Mouse (Mus musculus) ES-Bruce4 (cell line): ENCODE results near the gene Sgk2. TPM values are rescaled to one million over a fixed set of nuclear protein-coding genes. Genes with fewer than 3 reads are reported as not detected.

Experiments used
- H3K27ac ChIP-seq: 2 replicates; pipeline ENCODE4 v1.5.1; 2012; ENCODE audit warnings: low read length, inconsistent platforms; ENCODE audit not compliant: insufficient read depth
- H3K27me3 ChIP-seq: 2 replicates; pipeline ENCODE4 v1.6.1; 2012; ENCODE audit warnings: mild to moderate bottlenecking, low read length, inconsistent platforms; ENCODE audit not compliant: control insufficient read depth, poor library complexity, insufficient read depth, severe bottlenecking
- H3K36me3 ChIP-seq: 2 replicates; pipeline ENCODE4 v1.6.1; 2012; ENCODE audit warnings: inconsistent platforms, mild to moderate bottlenecking, low read length, moderate library complexity; ENCODE audit not compliant: control insufficient read depth, poor library complexity, insufficient read depth, severe bottlenecking
- H3K4me1 ChIP-seq: one replicate; pipeline ENCODE4 v1.8.1; 2011; ENCODE audit warnings: low read length; ENCODE audit not compliant: control insufficient read depth, insufficient read depth
- H3K4me3 ChIP-seq: 2 replicates; pipeline ENCODE4 v1.5.1; 2011; ENCODE audit warnings: low read depth, mild to moderate bottlenecking, low read length
- H3K9ac ChIP-seq: 2 replicates; pipeline ENCODE4 v1.6.1; 2012; ENCODE audit warnings: low read depth, mild to moderate bottlenecking, inconsistent platforms; ENCODE audit not compliant: poor library complexity, severe bottlenecking
- H3K9me3 ChIP-seq: replicated peaks from 2 replicates; pipeline ENCODE4 v1.6.1; 2012; ENCODE audit warnings: mild to moderate bottlenecking, low read length, inconsistent platforms; ENCODE audit not compliant: control insufficient read depth, poor library complexity, insufficient read depth, severe bottlenecking
- CTCF ChIP-seq: IDR thresholded peaks from one replicate; pipeline ENCODE4 v1.8.1; 2011; ENCODE audit warnings: low read depth, low read length
- EP300 ChIP-seq: IDR thresholded peaks from 2 replicates; pipeline ENCODE4 v1.6.1; 2011; ENCODE audit warnings: low read depth, low read length; ENCODE audit not compliant: insufficient read depth
- POLR2A ChIP-seq: IDR thresholded peaks from one replicate; pipeline ENCODE4 v1.8.1; 2011; ENCODE audit warnings: low read length; ENCODE audit not compliant: insufficient read depth
- polyA plus RNA-seq: library from polyadenylated mRNA; stranded (reverse); fragments of >200 nt; gene quantifications from 2 replicates; pipeline ENCODE4 v1.2.4, GENCODE M21; 2011; ENCODE audit warnings: low read depth; ENCODE audit not compliant: missing spikeins, insufficient read depth, insufficient read length

Gene Sgk2
- polyA plus RNA-seq, 1 experiment = 0.66 TPM

GRCm38 (mm10) chr2:162984381-162984780 is 2.7 kb upstream of the Sgk2 start:
- no peaks in the 10 kb centered on the region for H3K27me3 ChIP-seq
- no peak overlapping the region for H3K9ac ChIP-seq
- TF ChIP-seq CTCF (no peak), POLR2A (no peak), EP300 (no peak)
- H3K9me3 ChIP-seq = no peaks in the 10 kb centered on the region
- no peaks in the 10 kb centered on the region for H3K36me3 ChIP-seq
- no peaks in the 10 kb centered on the region for H3K4me1 ChIP-seq
- H3K27ac ChIP-seq = no peak overlapping the region
- H3K4me3 ChIP-seq = no peak overlapping the region

- Histone ChIP-seq H3K36me3 (no peaks in the 10 kb centered on the region), H3K4me1 (no peaks in the 10 kb centered on the region), H3K4me3 (no peak overlapping the region), H3K27me3 (no peaks in the 10 kb centered on the region), H3K27ac (no peak overlapping the region), H3K9ac (no peak overlapping the region), H3K9me3 (no peaks in the 10 kb centered on the region)
- no peak for TF ChIP-seq POLR2A
- TF ChIP-seq CTCF = no peak
- TF ChIP-seq EP300 = no peak
Observed at GRCm38 (mm10) chr2:162985923-162986322, 1.2 kb upstream of the Sgk2 start.

- H3K27me3 ChIP-seq = no peaks in the 10 kb centered on the region
- H3K9ac ChIP-seq = no peak overlapping the region
- no peak overlapping the region for H3K4me3 ChIP-seq
- H3K9me3 ChIP-seq = no peaks in the 10 kb centered on the region
- no peaks in the 10 kb centered on the region for H3K36me3 ChIP-seq
- TF ChIP-seq CTCF (no peak), EP300 (no peak), POLR2A (no peak)
- no peaks in the 10 kb centered on the region for H3K4me1 ChIP-seq
- no peak overlapping the region for H3K27ac ChIP-seq
Observed at GRCm38 (mm10) chr2:162986764-162987163, 366 bp upstream of the Sgk2 start.

- H3K27ac ChIP-seq = no peak overlapping the region
- no peak overlapping the region for H3K4me3 ChIP-seq
- no peak overlapping the region for H3K9ac ChIP-seq
- no peaks in the 10 kb centered on the region for H3K36me3 ChIP-seq
- TF ChIP-seq EP300 = no peak
- no peak for TF ChIP-seq CTCF
- TF ChIP-seq POLR2A = no peak
- no peaks in the 10 kb centered on the region for H3K9me3 ChIP-seq
- no peaks in the 10 kb centered on the region for H3K27me3 ChIP-seq
- no peaks in the 10 kb centered on the region for H3K4me1 ChIP-seq
Observed at GRCm38 (mm10) chr2:162988235-162988634, 1.1 kb downstream of the Sgk2 start.

- H3K9me3 ChIP-seq = no peaks in the 10 kb centered on the region
- H3K4me1 ChIP-seq = no peaks in the 10 kb centered on the region
- H3K27me3 ChIP-seq = no peaks in the 10 kb centered on the region
- H3K27ac ChIP-seq = no peak overlapping the region
- no peak for TF ChIP-seq EP300
- TF ChIP-seq POLR2A = no peak
- TF ChIP-seq CTCF = no peak
- H3K36me3 ChIP-seq = no peaks in the 10 kb centered on the region
- H3K9ac ChIP-seq = no peak overlapping the region
- H3K4me3 ChIP-seq = no peak overlapping the region
Observed at GRCm38 (mm10) chr2:162991394-162992083, 4.4 kb downstream of the Sgk2 start.

- no peak overlapping the region for H3K4me3 ChIP-seq
- no peaks in the 10 kb centered on the region for H3K4me1 ChIP-seq
- H3K9me3 ChIP-seq = no peaks in the 10 kb centered on the region
- H3K27me3 ChIP-seq = no peaks in the 10 kb centered on the region
- H3K9ac ChIP-seq = no peak overlapping the region
- H3K27ac ChIP-seq = no peak overlapping the region
- TF ChIP-seq POLR2A = no peak
- no peak for TF ChIP-seq CTCF
- no peak for TF ChIP-seq EP300
- no peaks in the 10 kb centered on the region for H3K36me3 ChIP-seq
Observed at GRCm38 (mm10) chr2:162992084-162992437, 4.9 kb downstream of the Sgk2 start.
